Mouse (Mus musculus): ENCODE measurements around the gene Gjc3. TPM values are rescaled to one million over a fixed set of nuclear protein-coding genes. Genes with fewer than 3 reads are reported as not detected.
"Not testable (repeated sequence)": the region's sequence is repeated elsewhere in the genome, so short reads cannot be mapped to it uniquely, and the experiment has no call there.

Gjc3 gene
- polyA plus RNA-seq, 1 experiment: not detected

DNA sequence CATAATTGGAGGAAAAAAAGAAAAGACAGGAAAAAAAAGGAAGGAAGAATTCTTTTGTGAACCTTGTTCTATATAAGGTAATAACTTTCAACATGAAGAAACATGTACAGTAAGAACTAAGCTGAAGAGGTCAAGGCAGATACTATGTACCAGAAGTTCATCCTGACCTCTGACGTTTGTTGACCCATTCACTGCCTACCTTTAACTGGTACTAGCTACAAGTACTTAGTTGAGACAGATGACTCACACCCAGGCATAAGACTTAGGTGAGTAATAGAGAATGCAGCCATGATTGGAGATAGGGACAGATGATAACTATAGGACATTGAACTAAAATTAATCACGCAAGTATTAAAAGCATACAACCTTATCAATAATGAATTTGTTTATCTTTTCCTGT lies 26.4 kb downstream of the Gjc3 start:
- Histone ChIP-seq H3K27me3 (ENCODE audit: control insufficient read depth, insufficient read depth, insufficient read length) (no peaks in the 10 kb centered on the region), H3K36me3 (ENCODE audit: control insufficient read depth, insufficient read depth) (no peaks in the 10 kb centered on the region), H3K79me2 (ENCODE audit: control insufficient read depth, insufficient read depth) (no peaks in the 10 kb centered on the region), H3K79me3 (ENCODE audit: low read depth) (no peaks in the 10 kb centered on the region), H3ac (ENCODE audit: control insufficient read depth, insufficient read length, low read depth) (no peak overlapping the region), H3K4me3 (ENCODE audit: insufficient read depth, poor library complexity, severe bottlenecking) (no peak overlapping the region)
- TF ChIP-seq CTCF (IDR thresholded peaks at IDR 0.05; ENCODE audit: control insufficient read depth, insufficient read depth, insufficient read length) (no peak), MYOG (IDR thresholded peaks at IDR 0.05; ENCODE audit: control insufficient read depth, extremely low read depth, insufficient read length) (no peak), CEBPB (IDR thresholded peaks at IDR 0.05; ENCODE audit: low read depth) (no peak), FOSL1 (IDR thresholded peaks at IDR 0.05; ENCODE audit: insufficient read depth, low read length, poor library complexity, severe bottlenecking) (no peak), MYOD1 (IDR thresholded peaks at IDR 0.05; ENCODE audit: control insufficient read depth, insufficient read length, low read depth) (no peak), MAX (IDR thresholded peaks at IDR 0.05) (no peak), USF1 (IDR thresholded peaks at IDR 0.05; ENCODE audit: low read depth) (no peak)

DNA sequence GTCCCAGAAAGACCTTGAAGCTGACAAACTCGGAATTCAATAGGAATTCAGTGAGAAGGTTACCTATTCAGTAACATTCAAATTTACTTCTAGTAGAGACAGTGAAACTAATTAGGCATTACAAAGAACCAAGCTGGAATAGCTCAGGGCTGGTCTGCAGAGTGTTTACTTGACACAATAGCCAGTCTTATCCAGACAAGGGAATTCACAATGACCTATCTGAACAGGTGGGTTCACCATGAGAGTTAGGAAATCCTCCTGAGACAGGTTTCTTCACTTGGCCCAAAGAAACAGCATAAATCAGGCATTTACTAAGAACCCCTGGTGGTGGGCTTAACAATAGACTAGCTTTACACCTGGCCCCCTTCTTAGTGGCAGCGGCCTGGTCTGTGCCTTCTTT lies 29.0 kb downstream of the Gjc3 start:
- not testable (repeated sequence) for H3K36me3 ChIP-seq (ENCODE audit: control insufficient read depth, insufficient read depth); H3ac ChIP-seq (ENCODE audit: control insufficient read depth, insufficient read length, low read depth); H3K79me3 ChIP-seq (ENCODE audit: low read depth); H3K4me3 ChIP-seq (ENCODE audit: insufficient read depth, poor library complexity, severe bottlenecking); H3K27me3 ChIP-seq (ENCODE audit: control insufficient read depth, insufficient read depth, insufficient read length); H3K79me2 ChIP-seq (ENCODE audit: control insufficient read depth, insufficient read depth)

DNA sequence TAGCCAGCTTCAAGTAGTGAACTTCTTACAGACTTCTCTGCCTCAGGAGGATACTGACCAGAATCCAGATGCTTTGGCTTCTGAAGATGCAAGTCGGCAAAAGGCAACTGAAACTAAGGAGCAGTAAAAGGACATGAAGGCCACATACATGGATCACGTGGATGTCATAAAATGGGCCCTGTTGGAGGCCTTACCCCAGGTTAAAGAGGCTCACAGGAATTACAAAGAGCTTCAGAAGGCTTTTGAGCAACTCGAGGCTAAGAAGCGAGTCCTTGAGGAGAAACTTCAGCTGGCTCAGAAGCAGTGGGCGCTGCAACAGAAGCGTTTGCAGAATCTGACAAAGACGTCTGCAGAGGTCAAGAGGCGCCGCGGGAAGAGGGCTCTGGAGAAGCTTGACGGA lies 34.5 kb downstream of the Gjc3 start:
- TF ChIP-seq CTCF (IDR thresholded peaks at IDR 0.05; ENCODE audit: control insufficient read depth, insufficient read depth, insufficient read length): no peak
- no peak for TF ChIP-seq MAX (IDR thresholded peaks at IDR 0.05)
- TF ChIP-seq MYOD1 (IDR thresholded peaks at IDR 0.05; ENCODE audit: control insufficient read depth, insufficient read length, low read depth): no peak
- TF ChIP-seq MYOG (IDR thresholded peaks at IDR 0.05; ENCODE audit: control insufficient read depth, extremely low read depth, insufficient read length): no peak
- no peak for TF ChIP-seq CEBPB (IDR thresholded peaks at IDR 0.05; ENCODE audit: low read depth)
- no peak for TF ChIP-seq USF1 (IDR thresholded peaks at IDR 0.05; ENCODE audit: low read depth)
- no peak for TF ChIP-seq FOSL1 (IDR thresholded peaks at IDR 0.05; ENCODE audit: insufficient read depth, low read length, poor library complexity, severe bottlenecking)
- H3K36me3 ChIP-seq (ENCODE audit: control insufficient read depth, insufficient read depth): no peaks in the 10 kb centered on the region
- H3ac ChIP-seq (ENCODE audit: control insufficient read depth, insufficient read length, low read depth): no peak overlapping the region
- no peaks in the 10 kb centered on the region for H3K79me3 ChIP-seq (ENCODE audit: low read depth)
- no peaks in the 10 kb centered on the region for H3K79me2 ChIP-seq (ENCODE audit: control insufficient read depth, insufficient read depth)
- H3K4me3 ChIP-seq (ENCODE audit: insufficient read depth, poor library complexity, severe bottlenecking): no peak overlapping the region
- no peaks in the 10 kb centered on the region for H3K27me3 ChIP-seq (ENCODE audit: control insufficient read depth, insufficient read depth, insufficient read length)

DNA sequence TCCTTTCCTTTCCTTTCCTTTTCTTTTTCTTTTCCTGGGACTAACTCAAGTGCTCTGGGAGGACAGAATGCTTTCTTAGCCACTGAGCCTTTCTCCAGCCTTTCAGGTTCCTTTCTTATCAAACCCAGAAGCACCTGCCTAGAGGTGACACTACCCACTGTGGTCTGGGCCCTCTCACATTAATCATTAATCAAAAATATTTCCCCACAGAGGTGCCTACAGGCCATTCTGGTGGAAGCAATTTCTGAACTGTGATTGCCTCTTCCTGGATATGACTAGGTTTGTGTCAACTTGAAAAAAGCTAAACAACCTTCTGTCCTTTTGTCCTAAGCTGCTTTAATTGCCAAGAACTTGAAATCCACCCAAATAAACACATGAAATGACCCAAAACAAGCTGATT lies 40.7 kb downstream of the Gjc3 start:
- H3K36me3 ChIP-seq (ENCODE audit: control insufficient read depth, insufficient read depth): no peaks in the 10 kb centered on the region
- no peaks in the 10 kb centered on the region for H3K79me3 ChIP-seq (ENCODE audit: low read depth)
- no peaks in the 10 kb centered on the region for H3K27me3 ChIP-seq (ENCODE audit: control insufficient read depth, insufficient read depth, insufficient read length)
- TF ChIP-seq USF1 (IDR thresholded peaks at IDR 0.05; ENCODE audit: low read depth): no peak
- no peak for TF ChIP-seq MAX (IDR thresholded peaks at IDR 0.05)
- TF ChIP-seq CTCF (IDR thresholded peaks at IDR 0.05; ENCODE audit: control insufficient read depth, insufficient read depth, insufficient read length): no peak
- no peak for TF ChIP-seq MYOG (IDR thresholded peaks at IDR 0.05; ENCODE audit: control insufficient read depth, extremely low read depth, insufficient read length)
- no peak for TF ChIP-seq MYOD1 (IDR thresholded peaks at IDR 0.05; ENCODE audit: control insufficient read depth, insufficient read length, low read depth)
- no peak for TF ChIP-seq FOSL1 (IDR thresholded peaks at IDR 0.05; ENCODE audit: insufficient read depth, low read length, poor library complexity, severe bottlenecking)
- TF ChIP-seq CEBPB (IDR thresholded peaks at IDR 0.05; ENCODE audit: low read depth): no peak
- H3K4me3 ChIP-seq (ENCODE audit: insufficient read depth, poor library complexity, severe bottlenecking): no peak overlapping the region
- H3K79me2 ChIP-seq (ENCODE audit: control insufficient read depth, insufficient read depth): no peaks in the 10 kb centered on the region
- H3ac ChIP-seq (ENCODE audit: control insufficient read depth, insufficient read length, low read depth): no peak overlapping the region

DNA sequence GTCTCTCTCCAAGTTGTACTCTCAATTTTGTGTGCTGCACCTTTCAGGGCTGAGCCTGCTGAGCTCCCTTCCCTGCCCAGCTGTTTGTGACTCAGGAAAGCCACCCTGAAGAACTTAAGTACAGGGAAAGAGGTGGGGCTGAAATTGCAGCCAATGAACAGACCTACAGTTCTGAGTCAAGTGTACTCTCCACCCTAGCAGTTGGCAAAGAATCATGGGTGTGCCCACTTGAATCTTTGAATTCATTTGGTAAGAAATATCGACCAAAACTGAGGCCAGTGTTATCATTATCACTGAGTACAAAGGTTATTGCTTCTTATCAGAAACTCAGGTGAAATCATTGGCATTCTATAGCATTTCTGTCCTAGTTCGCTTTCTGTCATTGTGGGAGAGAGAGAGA lies 41.4 kb downstream of the Gjc3 start, which contains the start of gene Cyp3a13:
Gene Cyp3a13, minus strand, starts transcription at position 88 of the 400 bp plus-strand sequence.
- Histone ChIP-seq H3K79me2 (ENCODE audit: control insufficient read depth, insufficient read depth) (no peaks in the 10 kb centered on the region), H3K4me3 (ENCODE audit: insufficient read depth, poor library complexity, severe bottlenecking) (no peak within 1 kb of the TSS), H3K36me3 (ENCODE audit: control insufficient read depth, insufficient read depth) (no peaks in the 10 kb centered on the region), H3K79me3 (ENCODE audit: low read depth) (no peaks in the 10 kb centered on the region), H3ac (ENCODE audit: control insufficient read depth, insufficient read length, low read depth) (no peak within 1 kb of the TSS), H3K27me3 (ENCODE audit: control insufficient read depth, insufficient read depth, insufficient read length) (no peaks in the 10 kb centered on the region)
- no peak for TF ChIP-seq CEBPB (IDR thresholded peaks at IDR 0.05; ENCODE audit: low read depth)
- no peak for TF ChIP-seq MYOD1 (IDR thresholded peaks at IDR 0.05; ENCODE audit: control insufficient read depth, insufficient read length, low read depth)
- no peak for TF ChIP-seq FOSL1 (IDR thresholded peaks at IDR 0.05; ENCODE audit: insufficient read depth, low read length, poor library complexity, severe bottlenecking)
- no peak for TF ChIP-seq CTCF (IDR thresholded peaks at IDR 0.05; ENCODE audit: control insufficient read depth, insufficient read depth, insufficient read length)
- TF ChIP-seq USF1 (IDR thresholded peaks at IDR 0.05; ENCODE audit: low read depth): no peak
- TF ChIP-seq MYOG (IDR thresholded peaks at IDR 0.05; ENCODE audit: control insufficient read depth, extremely low read depth, insufficient read length): no peak
- TF ChIP-seq MAX (IDR thresholded peaks at IDR 0.05): no peak

DNA sequence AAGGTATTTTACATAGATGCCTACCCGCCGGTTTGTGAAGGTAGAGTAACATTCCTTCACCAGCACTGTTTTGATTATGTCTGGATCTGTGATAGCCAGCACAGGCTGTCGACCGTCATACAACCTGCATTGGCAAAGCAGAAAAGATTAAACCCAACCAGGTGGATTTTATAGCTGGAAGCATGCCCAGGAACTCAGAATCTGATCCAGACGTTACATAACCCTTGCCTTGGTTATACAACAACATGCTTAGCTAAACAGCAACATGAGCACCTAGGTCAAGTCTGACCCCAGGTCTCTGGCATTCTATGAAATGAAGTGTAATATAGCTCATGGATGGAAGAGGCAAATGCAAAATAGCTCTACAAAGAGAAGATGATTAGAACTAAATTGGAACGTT lies 47.3 kb downstream of the Gjc3 start:
- no peak for TF ChIP-seq MYOD1 (IDR thresholded peaks at IDR 0.05; ENCODE audit: control insufficient read depth, insufficient read length, low read depth)
- TF ChIP-seq CTCF (IDR thresholded peaks at IDR 0.05; ENCODE audit: control insufficient read depth, insufficient read depth, insufficient read length): no peak
- no peak for TF ChIP-seq MYOG (IDR thresholded peaks at IDR 0.05; ENCODE audit: control insufficient read depth, extremely low read depth, insufficient read length)
- TF ChIP-seq FOSL1 (IDR thresholded peaks at IDR 0.05; ENCODE audit: insufficient read depth, low read length, poor library complexity, severe bottlenecking): no peak
- TF ChIP-seq USF1 (IDR thresholded peaks at IDR 0.05; ENCODE audit: low read depth): no peak
- no peak for TF ChIP-seq MAX (IDR thresholded peaks at IDR 0.05)
- TF ChIP-seq CEBPB (IDR thresholded peaks at IDR 0.05; ENCODE audit: low read depth): no peak
- no peak overlapping the region for H3ac ChIP-seq (ENCODE audit: control insufficient read depth, insufficient read length, low read depth)
- no peak overlapping the region for H3K4me3 ChIP-seq (ENCODE audit: insufficient read depth, poor library complexity, severe bottlenecking)
- H3K27me3 ChIP-seq (ENCODE audit: control insufficient read depth, insufficient read depth, insufficient read length): no peaks in the 10 kb centered on the region
- no peaks in the 10 kb centered on the region for H3K79me2 ChIP-seq (ENCODE audit: control insufficient read depth, insufficient read depth)
- H3K79me3 ChIP-seq (ENCODE audit: low read depth): no peaks in the 10 kb centered on the region
- no peaks in the 10 kb centered on the region for H3K36me3 ChIP-seq (ENCODE audit: control insufficient read depth, insufficient read depth)
